Mouse (Mus musculus): ENCODE results near the gene Vmn1r201.

- TF ChIP-seq USF1 (IDR thresholded peaks at IDR 0.05; ENCODE audit: low read depth) (no peak), TCF12 (IDR thresholded peaks at IDR 0.05; ENCODE audit: insufficient read depth, poor library complexity, severe bottlenecking) (no peak), MAX (IDR thresholded peaks at IDR 0.05; ENCODE audit: low read depth) (no peak), POLR2A (IDR thresholded peaks at IDR 0.05; ENCODE audit: insufficient read length, low read depth) (no peak), MYOG (IDR thresholded peaks at IDR 0.05; ENCODE audit: control insufficient read depth in 1 of 3, insufficient read depth in 1 of 3, insufficient read length in 2 of 3, low read depth in 2 of 3) (no peak)
These were observed at the start of gene Vmn1r201 for GRCm38 (mm10) chr13:22471623-22472022.

Measured in myocyte (in vitro differentiated cells).